Mouse (Mus musculus) adipocyte (in vitro differentiated cells): ENCODE measurements around the gene Platr17.
"Not testable (repeated sequence)": the region's sequence is repeated elsewhere in the genome, so short reads cannot be mapped to it uniquely, and the experiment has no call there.

Experiments
- DNase-seq: peaks from one replicate; pipeline ENCODE4 v3.0.0-alpha.2; 2016; ENCODE audit warnings: low spot score

The Platr17 gene

GRCm38 (mm10) chr17:33902491-33902890 lies 2.4 kb upstream of the Platr17 start:
- no peak for DNase-seq

GRCm38 (mm10) chr17:33903911-33904651 lies 854 bp upstream of the Platr17 start:
- not testable (repeated sequence) for DNase-seq

- peak; percentile 45 for DNase-seq
Measured at GRCm38 (mm10) chr17:33908331-33909076, 3.6 kb downstream of the Platr17 start.

DNA sequence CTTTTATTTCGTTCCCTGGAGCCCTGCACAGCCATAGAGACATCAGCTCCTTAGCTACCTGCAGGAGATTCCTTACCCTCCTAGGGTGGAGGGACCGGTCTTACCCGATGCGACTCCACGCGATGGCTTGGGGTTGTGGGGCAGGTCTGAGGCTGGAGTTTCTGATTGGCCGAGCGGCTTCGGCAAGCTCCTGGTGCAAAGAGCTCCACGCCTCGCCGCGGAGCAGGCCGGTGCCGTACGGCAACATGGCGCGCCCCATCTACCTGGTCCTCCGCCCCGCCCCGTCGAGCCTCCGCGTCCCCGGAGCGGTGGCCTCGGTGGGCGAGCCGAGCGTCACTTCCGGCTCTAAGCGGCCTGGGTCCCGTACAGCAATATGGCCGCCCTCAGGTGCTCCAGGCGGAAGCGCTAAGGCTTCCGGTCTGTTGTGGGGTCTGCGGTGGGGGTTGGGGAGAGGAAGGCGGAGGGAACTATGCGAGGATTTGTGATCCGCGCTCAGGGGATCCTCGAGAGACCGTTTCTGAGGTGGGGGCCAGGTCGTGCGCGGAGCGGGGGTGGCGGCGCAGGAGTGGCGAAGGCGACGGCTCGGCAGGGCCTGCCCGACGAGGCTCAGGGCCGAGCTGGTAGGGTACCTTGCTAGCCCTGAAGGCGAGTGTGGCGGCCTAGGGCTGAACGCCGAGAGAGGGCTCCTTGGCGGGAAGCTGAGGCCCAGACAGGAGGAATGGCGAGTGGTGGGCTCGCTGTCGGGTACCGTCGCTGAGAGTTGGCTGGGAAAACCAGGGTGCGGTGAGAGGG lies 4.3 kb downstream of the Platr17 start, which contains the start of gene Daxx:
TSS of gene Daxx (plus strand) at position 338 of the 792 bp plus-strand sequence.
- peak; percentile 98 for DNase-seq

GRCm38 (mm10) chr17:33909869-33910250 lies 4.9 kb downstream of the Platr17 start:
- peak; percentile 88 for DNase-seq

DNA sequence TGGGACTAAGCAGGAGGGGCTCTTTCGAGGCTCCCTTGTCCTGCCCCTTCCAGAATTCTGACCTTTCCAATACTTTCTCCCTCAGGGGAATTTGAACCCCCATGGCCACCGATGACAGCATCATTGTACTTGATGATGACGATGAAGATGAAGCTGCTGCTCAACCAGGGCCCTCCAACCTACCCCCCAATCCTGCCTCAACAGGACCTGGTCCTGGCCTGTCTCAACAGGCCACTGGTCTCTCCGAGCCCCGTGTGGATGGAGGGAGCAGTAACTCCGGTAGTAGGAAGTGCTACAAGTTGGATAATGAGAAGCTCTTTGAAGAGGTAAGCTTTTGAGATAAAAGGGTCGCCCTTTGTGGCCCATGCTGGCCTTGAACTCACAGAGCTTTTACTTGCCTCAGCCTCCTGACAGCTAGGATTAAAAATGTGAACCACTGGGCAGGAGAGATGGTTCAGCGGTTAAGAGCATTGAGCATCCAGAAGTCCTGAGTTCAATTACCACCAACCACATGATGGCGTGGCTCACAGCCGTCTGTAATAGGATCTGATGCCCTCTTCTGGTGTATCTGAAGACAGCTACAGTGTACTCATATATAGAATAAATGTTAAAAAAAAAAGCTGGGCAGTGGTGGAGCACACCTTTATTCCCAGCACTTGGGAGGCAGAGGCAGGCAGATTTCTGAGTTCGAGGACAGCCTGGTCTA lies 5.6 kb downstream of the Platr17 start:
- peak; percentile 49 for DNase-seq

- DNase-seq, result no peak
Measured at GRCm38 (mm10) chr17:33911052-33911812, 6.3 kb downstream of the Platr17 start.

DNA sequence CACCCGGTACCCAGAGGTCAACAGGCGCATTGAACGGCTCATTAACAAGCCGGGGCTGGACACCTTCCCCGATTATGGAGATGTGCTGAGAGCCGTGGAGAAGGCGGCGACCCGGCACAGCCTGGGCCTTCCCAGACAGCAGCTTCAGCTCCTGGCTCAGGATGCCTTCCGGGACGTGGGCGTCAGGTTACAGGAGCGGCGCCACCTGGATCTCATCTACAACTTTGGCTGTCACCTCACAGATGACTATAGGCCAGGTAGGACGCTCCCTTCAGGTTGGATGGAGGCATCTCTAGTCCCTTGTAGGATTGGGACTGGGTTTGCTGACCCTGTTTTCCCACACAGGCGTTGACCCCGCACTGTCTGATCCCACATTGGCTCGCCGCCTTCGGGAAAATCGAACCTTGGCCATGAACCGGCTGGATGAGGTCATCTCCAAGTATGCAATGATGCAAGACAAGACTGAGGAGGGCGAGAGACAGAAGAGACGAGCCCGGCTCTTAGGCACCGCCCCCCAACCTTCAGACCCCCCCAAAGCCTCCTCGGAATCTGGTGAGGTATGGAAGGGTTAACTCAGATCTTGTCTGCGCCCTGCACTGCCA lies 7.0 kb downstream of the Platr17 start:
- DNase-seq, result no peak

- no peak for DNase-seq
Measured at GRCm38 (mm10) chr17:33913264-33913663, 8.3 kb downstream of the Platr17 start.

GRCm38 (mm10) chr17:33913905-33914304 lies 9.0 kb downstream of the Platr17 start:
- DNase-seq, result no peak

- DNase-seq, result no peak
Measured at GRCm38 (mm10) chr17:33914969-33915391, 10.0 kb downstream of the Platr17 start.

- peak; percentile 99 for DNase-seq
Measured at GRCm38 (mm10) chr17:33915671-33916250, 10.8 kb downstream of the Platr17 start, which contains the start of the genes Tapbp and Zbtb22. Gene Tapbp (plus strand): TSS chr17:33915899. Gene Zbtb22 (plus strand): TSS chr17:33915904.

GRCm38 (mm10) chr17:33916294-33916693 lies 11.4 kb downstream of the Platr17 start:
- DNase-seq, result no peak

- DNase-seq, result no peak
Measured at GRCm38 (mm10) chr17:33916847-33917655, 12.1 kb downstream of the Platr17 start.

- DNase-seq, result no peak
Measured at GRCm38 (mm10) chr17:33917656-33918292, 12.8 kb downstream of the Platr17 start.

DNA sequence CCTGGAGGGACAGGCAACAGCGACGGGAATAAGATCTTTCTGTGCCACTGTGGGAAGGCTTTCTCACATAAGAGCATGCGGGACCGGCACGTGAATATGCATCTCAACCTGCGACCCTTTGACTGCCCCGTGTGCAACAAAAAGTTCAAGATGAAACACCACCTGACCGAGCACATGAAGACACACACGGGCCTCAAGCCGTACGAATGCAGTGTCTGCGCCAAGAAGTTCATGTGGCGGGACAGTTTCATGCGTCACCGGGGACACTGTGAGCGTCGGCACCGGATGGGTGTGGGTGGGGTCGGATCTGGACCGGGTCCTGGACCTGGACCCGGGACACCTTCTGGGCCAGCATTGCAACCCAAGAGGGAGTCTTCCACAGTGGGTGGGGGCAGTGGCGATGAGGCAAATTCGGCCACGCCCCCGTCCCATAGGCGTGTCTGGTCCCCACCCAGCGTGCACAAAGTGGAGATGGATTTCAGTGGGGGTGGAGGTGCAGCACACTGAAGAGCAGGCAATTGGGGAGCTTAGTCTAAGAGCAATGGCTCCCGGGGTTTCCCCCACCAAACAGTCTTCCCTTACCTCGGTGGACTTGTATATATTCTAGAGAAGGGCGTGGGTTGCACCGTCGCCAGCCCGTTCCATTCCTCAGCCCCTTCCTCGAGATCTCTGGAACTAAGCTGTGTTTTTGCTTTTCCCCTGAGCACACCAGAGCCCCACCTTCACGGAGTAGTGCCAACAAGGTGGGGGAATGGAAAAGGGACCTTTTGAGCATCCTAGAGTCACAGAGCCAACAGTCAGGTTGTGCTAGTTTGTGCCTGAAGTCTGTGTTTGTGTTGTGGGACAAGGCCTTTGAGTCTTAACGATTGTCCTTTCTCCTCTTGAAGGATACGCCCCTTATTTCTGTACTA lies 13.6 kb downstream of the Platr17 start:
- DNase-seq, result no peak
